ENCODE assay signal across 9 mouse cellular contexts in genomic region chr5:64714221-64714653, GRCm38 (mm10).
DNase-seq lines count a peak whose midpoint lies in the region; ATAC-seq and TF ChIP-seq lines count a peak whose summit lies in the region.
"Had no signal": no experiment of that assay in that cellular context is flagged by ENCODE, and none has a peak within 500 bp of the region (broad histone marks: within the 10 kb centered on the region; RNA-seq: fewer than 3 reads in every experiment).

No protein-coding gene starts in this region.

- peak; percentile 60 for DNase-seq in midbrain, embryonic 10.5 days (ENCODE audit: low spot score)
- peak; percentile 54 for DNase-seq in forebrain, embryonic 11.5 days (ENCODE audit: low spot score)
- DNase-seq in adipocyte (ENCODE audit: low spot score) = no peak
- DNase-seq in frontal cortex, postnatal 25 days (ENCODE audit: low spot score in 2 of 2) = no peak
- DNase-seq: lung, postnatal 36 days had no signal

- H3K27me3 ChIP-seq in midbrain, embryonic 10.5 days (ENCODE audit: low read depth, poor library complexity, severe bottlenecking) = no peaks in the 10 kb centered on the region
- no peaks in the 10 kb centered on the region for H3K27me3 ChIP-seq in midbrain, embryonic 16.5 days (ENCODE audit: control insufficient read depth, insufficient read depth, low read depth, low read length)
- H3K27me3 ChIP-seq in forebrain, embryonic 11.5 days (ENCODE audit: control insufficient read depth, insufficient read depth, low read length) = no peaks in the 10 kb centered on the region
- H3K27me3 ChIP-seq in limb, embryonic 12.5 days = no peaks in the 10 kb centered on the region
- H3K27me3 ChIP-seq in small intestine, adult 2 months (ENCODE audit: control insufficient read depth, insufficient read depth, low read length) = no peaks in the 10 kb centered on the region

- no peaks in the 10 kb centered on the region for H3K9me3 ChIP-seq in midbrain, embryonic 10.5 days (replicated peaks)
- no peaks in the 10 kb centered on the region for H3K9me3 ChIP-seq in midbrain, embryonic 16.5 days (replicated peaks; ENCODE audit: control insufficient read depth, low read length, poor library complexity, severe bottlenecking)
- H3K9me3 ChIP-seq in forebrain, embryonic 11.5 days (ENCODE audit: control insufficient read depth, low read length) = no peaks in the 10 kb centered on the region
- no peaks in the 10 kb centered on the region for H3K9me3 ChIP-seq in limb, embryonic 12.5 days

- no peaks in the 10 kb centered on the region for H3K36me3 ChIP-seq in midbrain, embryonic 10.5 days
- no peaks in the 10 kb centered on the region for H3K36me3 ChIP-seq in midbrain, embryonic 16.5 days (ENCODE audit: control insufficient read depth, insufficient read depth, low read length)
- H3K36me3 ChIP-seq in forebrain, embryonic 11.5 days (ENCODE audit: control insufficient read depth, insufficient read depth, low read length) = no peaks in the 10 kb centered on the region
- no peaks in the 10 kb centered on the region for H3K36me3 ChIP-seq in limb, embryonic 12.5 days
- no peaks in the 10 kb centered on the region for H3K36me3 ChIP-seq in small intestine, adult 2 months (ENCODE audit: control insufficient read depth, insufficient read depth, low read length)

- TF ChIP-seq CTCF in small intestine, adult 2 months (IDR thresholded peaks at IDR 0.05; ENCODE audit: extremely low read depth, insufficient read length, insufficient replicate concordance, low read depth, low read length) = no peak

- no peak for TF ChIP-seq POLR2A in small intestine, adult 2 months (IDR thresholded peaks at IDR 0.05; ENCODE audit: low read depth, low read length)

- WGBS in midbrain, embryonic 10.5 days = 33% methylated on average over 10 of the region's 10 CpGs
- WGBS in midbrain, embryonic 16.5 days = 21% methylated on average over 9 of the region's 10 CpGs
- WGBS in forebrain, embryonic 11.5 days = 32% methylated on average over 10 of the region's 10 CpGs
- WGBS in limb, embryonic 12.5 days = 75% methylated on average over 10 of the region's 10 CpGs
- 33% methylated on average over 10 of the region's 10 CpGs for whole genome bisulfite sequencing in small intestine, adult 2 months

- H3K9ac ChIP-seq in midbrain, embryonic 16.5 days (ENCODE audit: low read depth, low read length) = no peak overlapping the region
- no peak overlapping the region for H3K9ac ChIP-seq in forebrain, embryonic 11.5 days (ENCODE audit: low read length)
- no peak overlapping the region for H3K9ac ChIP-seq in limb, embryonic 12.5 days (replicated peaks)

- peak overlapping the region; percentile 86 for H3K27ac ChIP-seq in midbrain, embryonic 10.5 days (replicated peaks)
- no peak overlapping the region for H3K27ac ChIP-seq in midbrain, embryonic 16.5 days (ENCODE audit: low read length)
- H3K27ac ChIP-seq in forebrain, embryonic 11.5 days (ENCODE audit: low read depth, low read length) = no peak overlapping the region; the same call in 1 of the 2 replicates
- H3K27ac ChIP-seq in limb, embryonic 12.5 days = no peak overlapping the region; the same call in 1 of the 2 replicates
- H3K27ac ChIP-seq in small intestine, adult 2 months (ENCODE audit: insufficient read depth, low read depth, low read length) = peak overlapping the region; percentile 51

- H3K4me1 ChIP-seq in midbrain, embryonic 10.5 days = peaks cover 25% of the 10 kb centered on the region
- H3K4me1 ChIP-seq in midbrain, embryonic 16.5 days (ENCODE audit: control insufficient read depth, insufficient read depth, low read length) = no peaks in the 10 kb centered on the region
- 0 out of 2 replicates have a peak, but pooled peaks cover 1% of the 10 kb centered on the region for H3K4me1 ChIP-seq in forebrain, embryonic 11.5 days (replicated peaks; ENCODE audit: control insufficient read depth, insufficient read depth, low read length)
- H3K4me1 ChIP-seq in limb, embryonic 12.5 days (replicated peaks) = no peaks in the 10 kb centered on the region
- peaks cover 20% of the 10 kb centered on the region for H3K4me1 ChIP-seq in small intestine, adult 2 months (ENCODE audit: control insufficient read depth, insufficient read depth, insufficient read length, low read length)

- ATAC-seq in midbrain, embryonic 16.5 days = no peak
- ATAC-seq in forebrain, embryonic 11.5 days (replicated peaks; ENCODE audit: low FRiP score) = peak; percentile 72
- ATAC-seq in limb, embryonic 12.5 days (ENCODE audit: insufficient number of reproducible peaks, insufficient read depth, low FRiP score, low TSS enrichment, low read depth) = 0 out of 2 replicates have a peak, but pooled peaks have one; percentile 10
- ATAC-seq: activated CD4-positive, CD25-positive, alpha-beta regulatory T cell, adult 4 months had no signal

- H3K4me2 ChIP-seq in midbrain, embryonic 16.5 days (ENCODE audit: low read length) = no peak overlapping the region
- no peak overlapping the region for H3K4me2 ChIP-seq in forebrain, embryonic 11.5 days (ENCODE audit: low read depth, low read length, severe bottlenecking)
- no peak overlapping the region for H3K4me2 ChIP-seq in limb, embryonic 12.5 days

- peak overlapping the region; percentile 20; the same call in 1 of the 2 replicates for H3K4me3 ChIP-seq in midbrain, embryonic 10.5 days
- H3K4me3 ChIP-seq in midbrain, embryonic 16.5 days (ENCODE audit: low read depth, low read length) = no peak overlapping the region
- H3K4me3 ChIP-seq in forebrain, embryonic 11.5 days (ENCODE audit: low read depth, low read length) = no peak overlapping the region
- no peak overlapping the region for H3K4me3 ChIP-seq in limb, embryonic 12.5 days (replicated peaks)
- peak overlapping the region; percentile 2; the same call in 1 of the 2 replicates for H3K4me3 ChIP-seq in small intestine, adult 2 months (ENCODE audit: low read depth, low read length)

Comparison
In these comparisons a context has a peak if more than half of its experiments do, and no peak if none do; other contexts are left out.
1. H3K27ac ChIP-seq: peak in midbrain, embryonic 10.5 days (single experiment) and small intestine, adult 2 months (single experiment); none in midbrain, embryonic 16.5 days (single experiment), forebrain, embryonic 11.5 days (single experiment) and limb, embryonic 12.5 days (single experiment).
2. H3K4me3 ChIP-seq: peak in midbrain, embryonic 10.5 days (single experiment) and small intestine, adult 2 months (single experiment); none in midbrain, embryonic 16.5 days (single experiment), forebrain, embryonic 11.5 days (single experiment) and limb, embryonic 12.5 days (single experiment).
3. DNase-seq: peak in midbrain, embryonic 10.5 days (single experiment) and forebrain, embryonic 11.5 days (single experiment); none in adipocyte (single experiment) and frontal cortex, postnatal 25 days (0 of 2).